Mouse (Mus musculus) lung, adult 18-20 months (tissue): ENCODE measurements around the gene Rab7.
"Not testable (repeated sequence)": the region's sequence is repeated elsewhere in the genome, so short reads cannot be mapped to it uniquely, and the experiment has no call there.

Experiments
- DNase-seq, 2 experiments: peaks; one replicate each; pipeline ENCODE4 v3.0.0; 2022; ENCODE audit warnings: mixed read lengths in 2 of 2

Gene Rab7

DNA sequence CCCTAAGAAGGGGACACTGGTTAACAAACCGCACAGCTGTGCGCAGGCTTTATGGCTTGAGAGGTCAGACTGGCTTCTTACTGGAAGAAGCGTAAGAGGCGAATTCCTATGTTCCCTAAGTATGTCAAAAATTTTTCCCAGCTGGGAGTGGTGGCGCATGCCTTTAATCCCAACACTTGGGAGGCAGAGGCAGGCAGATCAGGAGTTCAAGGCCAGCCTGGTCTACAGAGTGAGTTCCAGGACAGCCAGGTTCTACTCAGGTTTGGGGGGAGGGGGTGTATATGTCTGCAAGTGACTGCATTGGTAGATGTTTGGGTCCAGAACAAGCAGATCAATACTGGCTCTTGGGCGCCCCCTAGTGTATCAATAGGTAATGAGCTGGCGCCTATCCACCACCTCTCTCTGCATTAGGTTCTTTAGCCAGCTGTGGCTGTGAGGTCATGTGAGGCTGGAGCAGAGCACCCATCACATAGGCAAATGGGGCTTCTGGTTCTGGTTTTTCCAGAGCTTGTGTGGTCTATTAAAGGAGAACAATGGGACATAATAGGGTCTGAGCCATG, 47.3 kb downstream of the Rab7 start:
- peak; percentile 70 to 79 for DNase-seq

- no peak for DNase-seq
Observed at GRCm38 (mm10) chr6:87996606-87997005, 48.5 kb downstream of the Rab7 start.

- no peak for DNase-seq
Observed at GRCm38 (mm10) chr6:87995519-87995918, 49.6 kb downstream of the Rab7 start.

DNA sequence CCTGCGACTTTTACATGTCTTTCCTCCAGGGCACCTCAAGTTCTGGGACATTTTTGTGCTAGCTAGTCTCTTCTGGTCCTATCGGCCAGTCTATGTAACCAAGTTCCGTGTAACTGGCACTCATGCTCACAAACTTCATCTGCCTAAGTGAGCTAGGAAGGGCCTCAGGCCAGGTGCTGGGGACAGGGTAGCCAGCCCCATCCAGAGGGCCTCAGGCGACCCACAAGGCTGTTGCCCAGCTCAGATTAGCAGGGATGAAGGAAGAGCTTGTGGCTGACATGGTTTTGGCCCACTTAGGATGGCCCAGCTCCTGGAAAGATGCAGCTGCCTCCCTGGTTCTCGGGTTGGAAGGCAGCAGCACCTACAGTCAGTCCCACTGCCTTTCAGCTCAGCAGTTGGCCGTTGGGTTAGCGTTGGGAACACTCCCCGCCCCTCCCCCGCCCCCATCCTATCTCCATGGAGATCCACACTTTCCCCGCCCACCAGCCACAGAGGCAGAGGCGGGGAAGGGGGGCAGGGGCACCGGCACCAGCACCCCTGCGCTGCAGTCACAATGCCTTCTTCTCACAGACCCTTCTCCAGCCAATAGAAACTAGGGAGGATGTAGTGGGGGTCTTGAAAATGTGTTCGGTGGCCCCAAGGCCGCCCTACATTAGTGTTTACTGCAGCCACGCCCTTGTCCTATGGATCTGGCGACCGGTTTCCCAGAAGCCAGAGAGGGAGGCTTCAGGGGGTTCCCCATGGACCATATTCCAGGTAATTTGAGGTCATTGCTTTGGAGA, 51.1 kb downstream of the Rab7 start:
- DNase-seq, result no peak

GRCm38 (mm10) chr6:87992733-87993132, 52.3 kb downstream of the Rab7 start:
- DNase-seq, result peak; percentile 64 to 79

DNA sequence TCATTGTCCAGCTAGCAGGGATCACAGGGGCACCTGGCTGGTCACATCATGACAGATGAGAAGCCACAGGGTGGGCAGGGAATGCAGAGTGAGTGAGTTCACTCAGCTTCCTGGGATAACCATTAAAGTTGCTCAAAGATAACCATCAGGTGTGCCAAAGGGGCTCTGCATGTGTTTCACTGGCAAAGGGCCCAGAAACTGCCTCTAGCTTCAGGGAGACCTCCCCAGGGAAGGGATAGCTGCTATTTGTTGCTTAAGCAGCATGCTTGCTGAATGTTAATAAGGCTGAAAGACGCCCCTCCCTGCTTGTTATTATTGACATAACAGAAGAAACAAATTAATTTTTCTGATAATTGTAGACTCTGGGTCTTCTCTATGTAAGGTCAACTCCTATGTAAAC, 53.2 kb downstream of the Rab7 start:
- no peak for DNase-seq

DNA sequence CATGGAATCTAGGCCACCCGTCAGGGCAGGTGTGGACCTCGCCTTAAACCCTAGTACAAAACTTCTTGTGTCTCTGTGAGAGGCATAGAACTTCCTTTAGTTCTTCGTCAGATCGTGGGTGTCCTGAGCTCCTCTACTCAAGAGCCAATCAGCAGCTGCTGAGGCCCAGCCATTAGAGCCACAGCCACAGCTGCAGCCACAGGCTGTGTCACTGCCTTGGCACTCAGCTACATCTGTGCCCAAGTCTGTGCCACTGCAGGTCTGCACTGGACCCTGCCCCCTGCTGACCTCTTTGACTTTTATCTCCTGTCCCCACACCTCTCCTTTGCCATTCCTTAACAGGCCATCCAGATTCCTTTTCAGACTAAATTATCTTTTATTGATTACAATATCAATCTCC, 53.9 kb downstream of the Rab7 start:
- DNase-seq, result no peak

GRCm38 (mm10) chr6:87982506-87982905, 62.6 kb downstream of the Rab7 start:
- DNase-seq, result no peak

GRCm38 (mm10) chr6:87981547-87982256, 63.4 kb downstream of the Rab7 start, which contains the start of gene H1fx:
Gene H1fx, minus strand, starts transcription at chr6:87981637.
- DNase-seq, result peak; percentile 34 to 50

DNA sequence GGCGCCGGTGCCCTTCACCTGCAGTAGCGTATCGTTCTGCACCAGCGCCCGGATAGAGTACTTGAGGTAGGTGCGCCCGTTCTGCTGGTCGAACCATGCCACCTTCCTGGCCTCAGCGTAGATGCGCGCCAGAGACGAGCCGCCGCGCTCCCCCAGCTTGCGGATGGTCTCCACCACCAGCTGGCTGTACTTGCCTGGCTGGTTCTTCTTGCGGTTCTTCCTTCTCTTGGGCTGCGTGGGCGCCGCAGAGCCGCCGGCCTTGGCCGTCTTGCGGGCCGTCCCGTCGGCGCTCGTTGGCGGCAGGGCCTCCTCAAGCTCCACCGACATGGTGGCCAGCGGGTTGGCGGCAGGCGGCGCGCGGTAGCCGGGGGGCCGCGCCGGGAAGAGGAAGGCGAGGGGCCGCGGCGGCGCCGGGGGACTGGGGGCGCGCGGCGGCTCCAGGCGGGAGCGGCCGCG, 64.0 kb downstream of the Rab7 start:
- DNase-seq, result no peak

DNA sequence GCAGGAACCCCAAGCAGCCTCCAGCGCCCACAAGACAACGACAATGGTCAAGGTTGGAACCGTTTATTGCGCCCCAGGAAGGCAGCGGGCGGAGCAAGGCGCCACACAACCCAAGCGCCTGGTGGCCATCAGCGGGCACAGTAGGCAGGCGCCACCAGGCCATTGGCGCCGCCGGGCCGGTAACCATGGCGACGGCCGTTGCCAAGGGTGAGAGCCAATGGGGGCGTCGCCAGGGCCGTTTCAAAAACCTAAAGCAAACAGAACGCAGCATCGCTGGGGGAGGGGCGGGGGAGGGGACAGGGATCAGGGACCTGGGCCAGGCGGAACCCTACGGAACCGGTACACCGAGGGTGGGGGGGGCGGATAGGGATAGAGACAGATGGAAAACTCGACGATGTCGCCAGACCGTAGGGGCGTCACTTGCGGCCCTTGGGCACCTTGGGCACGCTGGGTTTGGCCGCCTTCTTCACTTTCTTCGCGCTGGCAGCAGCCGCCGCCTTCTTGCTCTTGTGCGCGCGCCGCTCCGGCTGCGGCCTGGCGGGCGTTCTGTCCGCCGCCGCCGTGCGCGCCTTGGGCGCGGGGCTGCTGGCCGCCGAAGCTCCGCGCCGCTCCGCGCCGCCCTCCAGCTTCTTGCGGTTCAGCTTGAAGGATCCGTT, 64.6 kb downstream of the Rab7 start:
- DNase-seq, result peak; percentile 44 to 64

DNA sequence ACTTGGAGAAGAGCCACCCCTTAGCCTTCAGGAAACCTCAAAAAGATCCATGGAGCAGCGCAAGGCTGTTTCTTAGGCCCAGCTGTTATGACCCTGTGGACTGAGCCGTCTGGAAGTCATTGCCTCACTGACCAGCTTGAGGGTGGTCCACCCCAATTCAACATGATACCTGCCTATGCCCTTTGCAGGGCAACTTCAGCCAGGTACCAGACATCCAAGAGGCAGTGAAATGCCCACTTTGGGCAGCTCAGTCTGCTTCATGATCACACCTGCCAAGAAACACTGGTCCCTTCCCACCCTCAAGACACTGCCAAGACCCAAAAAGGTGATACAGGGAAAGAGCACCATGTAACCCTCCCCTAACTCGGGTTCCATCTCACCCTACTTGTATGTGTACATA, 65.3 kb downstream of the Rab7 start:
- no peak for DNase-seq

GRCm38 (mm10) chr6:87970041-87970440, 75.0 kb downstream of the Rab7 start:
- no peak for DNase-seq

GRCm38 (mm10) chr6:87962457-87962856, 82.6 kb downstream of the Rab7 start:
- DNase-seq, result not testable (repeated sequence)
